Mouse (Mus musculus) brain, embryonic 18.5 days (tissue): ENCODE measurements around the gene Npas2.

Experiments used
- DNase-seq: peaks from one replicate; pipeline ENCODE4 v3.0.0-alpha.2; 2012; ENCODE audit warnings: low read depth, low spot score

Gene Npas2

DNA sequence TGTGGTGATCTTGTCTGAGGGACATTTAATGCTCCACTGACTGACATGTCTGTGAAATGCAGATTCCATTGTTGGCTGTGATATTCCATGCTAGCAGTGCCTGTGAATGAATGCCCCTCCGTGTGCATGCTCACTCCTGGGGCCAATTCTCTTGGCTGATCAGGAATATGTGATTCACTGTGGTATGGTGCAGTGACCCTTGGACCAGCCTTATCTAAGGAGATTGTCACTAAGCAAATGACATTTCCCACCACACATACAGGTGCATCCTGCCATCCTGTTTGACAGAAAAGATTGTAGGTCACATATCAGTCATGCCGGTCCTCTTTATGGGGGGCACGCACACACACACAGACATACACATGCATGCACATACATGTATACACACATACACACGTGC lies 138.9 kb downstream of the Npas2 start:
- DNase-seq = no peak

DNA sequence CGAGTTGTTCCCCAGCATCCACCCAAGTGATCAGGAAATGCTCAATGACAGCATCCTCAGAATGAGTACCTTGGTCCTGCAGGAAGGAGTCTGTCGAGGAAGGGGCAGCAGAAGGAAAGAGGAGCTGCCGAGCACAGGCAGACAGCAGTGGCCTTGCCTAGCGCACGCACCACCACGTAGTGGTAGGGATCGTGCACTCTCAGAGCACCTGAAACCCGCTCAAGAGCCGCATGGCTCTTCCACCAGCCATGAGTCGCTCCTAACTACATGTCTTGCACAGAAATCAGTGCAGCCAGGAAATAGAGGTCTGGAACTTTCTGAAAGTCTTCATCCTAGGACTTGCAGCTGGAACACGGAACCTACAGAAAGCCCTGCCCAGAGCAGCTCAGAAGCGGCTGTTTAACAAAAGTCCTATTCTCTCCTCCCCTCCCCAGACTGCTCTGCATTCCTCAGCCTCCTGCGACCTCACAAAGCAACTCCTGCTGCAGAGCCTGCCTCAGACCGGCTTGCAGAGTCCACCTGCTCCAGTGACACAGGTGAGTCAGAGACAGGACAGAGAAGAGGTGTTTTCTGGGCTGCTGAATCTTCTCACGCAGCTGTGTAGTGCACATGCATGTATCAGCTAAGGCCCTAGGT lies 142.1 kb downstream of the Npas2 start:
- DNase-seq = no peak

DNA sequence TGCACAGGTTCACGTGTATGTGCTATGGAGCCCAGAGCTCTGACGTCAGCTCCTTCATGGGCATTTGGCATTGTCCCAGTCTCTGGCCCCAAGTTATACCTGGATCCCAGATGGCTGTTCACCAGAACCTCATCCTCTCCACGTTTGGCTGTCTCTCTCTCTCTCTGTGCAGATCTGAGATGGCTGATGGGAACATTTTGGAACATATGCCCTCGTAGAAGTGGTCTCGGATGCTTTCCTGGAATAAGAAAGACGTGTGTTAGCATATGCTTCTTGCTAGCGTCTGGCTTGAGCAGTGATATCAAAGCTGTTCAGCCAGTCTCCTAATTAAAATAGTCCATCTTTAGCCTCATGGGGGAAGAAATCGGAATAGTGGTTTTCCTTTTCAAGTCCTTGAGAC lies 143.3 kb downstream of the Npas2 start:
- DNase-seq = peak; percentile 12

DNA sequence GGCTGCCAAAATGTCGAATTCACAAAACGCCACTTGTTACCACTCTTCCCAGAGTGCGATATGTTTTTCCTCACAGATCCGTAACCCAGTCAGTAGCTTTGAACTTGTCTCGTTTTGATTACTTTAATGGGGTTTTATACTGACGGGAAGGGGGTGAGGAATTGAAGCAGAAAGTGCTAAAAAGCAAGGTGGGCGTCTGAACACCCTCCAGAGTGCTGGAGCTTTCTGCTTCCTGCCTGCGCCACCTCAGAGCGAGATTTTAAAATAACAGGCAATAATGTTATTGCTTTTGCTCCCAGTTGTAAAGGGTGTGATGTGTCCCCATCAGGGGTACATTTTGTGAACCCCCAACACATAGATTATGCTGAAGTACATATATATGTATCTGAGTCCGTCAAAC lies 145.3 kb downstream of the Npas2 start:
- no peak for DNase-seq

DNA sequence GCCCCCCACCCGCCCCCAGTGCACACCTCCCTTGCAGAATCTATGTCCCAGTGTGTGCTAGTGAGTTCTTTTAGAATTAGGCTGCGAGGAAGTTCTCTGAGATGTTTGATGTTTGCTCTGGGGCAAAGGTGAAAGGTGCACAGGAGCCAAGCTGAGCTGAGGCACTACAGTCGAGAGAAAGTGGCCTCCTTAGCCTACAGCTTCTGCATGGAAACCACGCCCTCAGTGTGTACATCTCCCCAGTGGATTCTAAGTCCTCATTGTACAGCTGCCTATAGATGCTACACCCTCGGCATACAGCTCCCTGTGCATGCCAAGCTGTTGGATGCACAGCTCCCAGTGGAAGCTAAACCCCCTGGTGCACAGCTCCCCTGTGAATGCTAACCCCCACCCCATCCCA lies 145.9 kb downstream of the Npas2 start:
- DNase-seq = no peak

DNA sequence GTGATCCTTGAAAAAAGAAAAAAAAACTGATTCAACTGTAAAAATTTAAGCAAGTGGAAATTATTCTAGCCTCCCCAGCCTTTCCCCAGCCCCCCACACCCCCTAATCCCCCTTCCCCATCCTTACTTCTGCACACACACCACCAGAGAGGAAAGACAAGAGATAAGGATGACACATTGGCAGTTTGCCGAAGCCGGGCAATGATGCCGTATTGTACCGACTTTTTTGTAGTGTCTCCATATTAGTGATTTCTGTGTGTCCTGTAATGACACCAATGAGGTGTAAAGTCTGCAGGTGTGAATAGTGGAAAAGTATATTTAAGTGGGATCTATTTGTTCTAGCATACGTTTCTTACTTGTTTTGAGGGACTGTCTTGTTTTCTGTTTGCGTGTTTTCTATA lies 146.6 kb downstream of the Npas2 start:
- no peak for DNase-seq

DNA sequence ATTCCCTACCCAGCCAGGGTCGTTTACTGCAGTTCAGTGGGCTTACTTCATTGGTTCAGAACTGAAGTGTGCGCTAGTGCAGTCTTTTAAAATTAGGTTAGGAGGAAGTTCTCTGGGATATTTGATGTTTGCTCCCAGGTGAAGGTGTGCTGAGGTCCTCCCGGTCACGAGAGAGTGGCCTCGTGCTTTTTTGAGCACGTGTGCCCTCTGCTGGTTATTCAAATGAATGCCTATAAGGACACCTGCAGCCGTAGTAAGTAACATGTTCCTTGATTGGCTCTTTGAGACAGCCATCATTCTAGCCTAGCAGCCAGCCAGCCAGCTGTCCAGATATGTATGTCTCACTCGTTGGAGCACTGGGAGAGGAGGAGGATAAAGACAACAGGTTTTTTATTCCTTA lies 147.1 kb downstream of the Npas2 start:
- no peak for DNase-seq

DNA sequence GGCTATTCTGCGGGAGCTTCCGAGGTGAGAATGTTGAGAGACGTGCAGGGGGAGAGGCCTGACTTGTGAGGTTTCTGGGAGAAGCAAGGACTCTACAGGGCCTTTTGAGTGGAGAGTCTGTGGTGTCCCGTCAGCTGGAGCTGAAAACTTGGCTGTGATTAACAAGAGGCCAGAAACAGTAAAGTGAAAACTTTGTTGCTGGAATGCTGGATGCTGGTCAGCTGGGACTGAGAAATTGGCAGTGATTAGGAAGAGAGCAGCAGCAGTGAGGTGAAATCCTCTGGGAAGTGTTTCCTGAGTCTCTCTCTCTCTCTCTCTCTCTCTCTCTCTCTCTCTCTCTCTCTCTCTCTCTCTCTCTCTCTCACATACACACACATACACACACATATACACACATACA lies 148.3 kb downstream of the Npas2 start:
- DNase-seq = no peak

DNA sequence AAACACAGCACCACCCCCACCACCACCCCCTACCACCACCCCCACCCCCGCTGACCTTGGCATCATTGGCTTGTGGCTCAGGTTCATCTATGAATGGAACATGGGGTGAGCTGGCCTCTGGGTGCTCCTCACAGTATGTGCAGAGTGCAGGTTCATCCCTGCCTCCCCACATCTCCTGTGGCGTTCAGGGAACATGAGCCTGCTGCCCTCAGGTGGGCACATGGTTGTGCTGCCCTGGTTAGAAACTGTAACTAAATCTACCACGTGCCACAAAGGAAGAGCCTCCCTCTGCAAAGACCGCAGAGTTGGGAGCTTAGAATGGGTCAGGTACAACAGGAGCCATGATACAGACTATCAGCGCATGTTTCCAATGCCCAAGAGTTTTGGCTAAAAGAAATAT lies 149.7 kb downstream of the Npas2 start:
- no peak for DNase-seq

DNA sequence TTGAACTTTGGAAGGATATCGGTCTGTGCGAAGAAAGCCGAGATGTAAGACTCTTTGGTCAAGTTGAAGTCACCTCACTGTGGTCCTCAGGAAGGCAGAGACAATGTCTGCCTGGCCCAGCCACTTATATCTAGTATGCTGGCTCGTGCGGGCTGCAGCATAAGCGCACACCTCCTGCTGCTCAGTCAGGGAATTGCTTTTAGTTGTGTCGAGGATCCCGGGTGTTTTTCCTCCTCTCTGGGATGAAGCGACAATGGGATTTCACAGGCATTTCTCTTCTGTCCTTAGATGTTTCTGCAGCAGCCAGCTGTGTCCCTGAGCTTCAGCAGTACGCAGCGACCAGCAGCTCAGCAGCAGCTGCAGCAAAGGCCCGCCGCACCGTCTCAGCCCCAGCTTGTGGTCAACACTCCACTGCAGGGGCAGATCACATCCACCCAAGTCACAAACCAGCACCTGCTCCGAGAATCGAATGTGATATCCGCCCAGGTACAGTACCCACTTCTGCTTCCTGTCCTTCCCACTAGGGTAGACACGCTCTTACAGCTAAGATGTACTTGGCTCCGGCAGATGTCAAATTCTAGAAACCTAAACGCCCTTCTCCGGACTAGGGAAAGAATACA lies 151.6 kb downstream of the Npas2 start:
- no peak for DNase-seq

DNA sequence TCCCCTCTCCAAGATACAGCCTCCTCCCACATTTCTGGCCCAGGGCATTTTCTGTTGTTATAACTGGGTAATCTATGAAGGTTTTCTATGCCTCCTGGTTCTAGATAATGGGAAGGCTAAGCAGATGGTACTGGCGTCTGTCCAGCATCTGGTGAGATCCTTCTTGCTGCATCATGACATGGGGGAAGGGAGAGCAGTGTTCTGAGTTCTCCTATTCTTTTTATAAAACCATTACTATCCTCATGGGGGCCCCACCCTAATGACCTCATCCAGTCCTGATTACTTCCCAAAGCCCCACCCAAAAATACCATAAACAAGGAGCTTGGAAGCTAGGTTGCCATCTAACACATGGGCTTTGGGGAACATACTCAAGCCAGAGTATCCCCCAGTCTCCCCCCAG lies 155.5 kb downstream of the Npas2 start:
- DNase-seq = no peak

DNA sequence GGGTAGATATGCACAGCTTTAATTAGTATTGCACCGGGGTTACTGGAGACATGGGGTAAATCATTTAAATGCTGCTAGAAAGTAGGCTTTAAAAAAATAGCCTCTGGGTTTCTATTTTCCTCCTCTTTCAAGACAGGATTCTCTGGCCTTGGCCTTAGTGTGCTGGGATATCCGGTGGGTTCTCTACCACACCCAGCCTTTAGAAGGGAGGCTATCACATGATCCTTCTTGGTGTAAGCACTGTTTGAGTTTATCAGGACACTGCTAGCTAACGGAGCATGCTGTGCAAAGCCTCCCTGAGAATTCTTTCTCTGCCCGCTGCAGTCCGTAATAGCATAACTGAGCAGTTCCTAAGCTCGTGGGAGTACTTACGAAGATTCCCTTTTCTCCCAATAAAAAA lies 155.9 kb downstream of the Npas2 start:
- no peak for DNase-seq

DNA sequence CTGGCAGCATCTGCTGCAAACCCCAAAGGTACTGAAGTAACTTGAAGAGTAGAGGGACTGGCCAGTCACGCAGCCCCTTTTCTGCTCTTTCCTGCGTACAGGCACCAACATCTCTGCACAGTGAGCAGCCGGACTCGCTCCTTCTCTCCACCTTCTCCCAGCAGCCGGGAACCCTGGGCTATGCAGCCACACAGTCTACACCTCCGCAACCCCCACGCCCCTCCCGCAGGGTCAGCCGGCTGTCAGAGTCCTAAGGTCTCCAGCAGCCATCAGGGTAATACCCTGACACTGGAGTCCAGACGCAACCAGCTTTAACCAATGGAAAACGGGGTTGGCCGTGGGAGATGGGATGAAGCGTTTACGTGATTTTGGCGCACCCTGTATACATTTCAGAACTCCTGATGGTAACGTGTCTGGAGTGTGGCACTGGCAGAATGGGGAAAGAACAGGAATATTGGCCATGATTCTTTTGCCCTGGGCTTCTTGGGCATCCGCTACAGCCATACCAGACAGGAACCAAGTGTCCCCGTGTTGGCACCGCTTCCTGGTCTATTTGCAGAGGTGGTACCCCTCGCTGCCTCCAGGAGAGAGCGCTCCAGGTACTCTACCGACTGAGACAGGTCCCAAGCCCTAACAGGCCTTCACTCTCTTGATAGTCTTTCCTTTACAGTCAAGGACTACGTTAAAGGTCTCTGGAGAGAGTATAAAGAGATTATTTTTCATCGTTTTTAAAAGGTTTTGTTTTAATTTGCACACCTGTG lies 168.4 kb downstream of the Npas2 start:
- no peak for DNase-seq

DNA sequence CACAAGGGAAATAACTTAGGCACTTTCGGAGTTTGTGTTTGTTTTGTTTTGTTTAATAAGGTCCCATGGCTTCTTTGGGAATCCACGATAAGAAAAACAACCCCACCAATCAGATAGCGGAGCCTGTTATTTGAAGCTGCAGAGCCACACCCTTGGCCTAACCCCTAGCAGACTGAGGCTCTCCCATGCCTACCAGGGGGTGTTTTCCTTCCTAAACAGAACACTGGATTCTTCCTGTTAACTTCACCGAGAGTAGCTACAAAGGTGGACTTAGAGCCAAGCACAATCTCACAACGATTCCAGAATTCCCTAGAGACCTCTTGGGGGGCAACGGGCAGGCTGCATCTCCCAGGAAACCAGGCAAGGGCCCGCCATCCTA lies 169.0 kb downstream of the Npas2 start:
- no peak for DNase-seq

DNA sequence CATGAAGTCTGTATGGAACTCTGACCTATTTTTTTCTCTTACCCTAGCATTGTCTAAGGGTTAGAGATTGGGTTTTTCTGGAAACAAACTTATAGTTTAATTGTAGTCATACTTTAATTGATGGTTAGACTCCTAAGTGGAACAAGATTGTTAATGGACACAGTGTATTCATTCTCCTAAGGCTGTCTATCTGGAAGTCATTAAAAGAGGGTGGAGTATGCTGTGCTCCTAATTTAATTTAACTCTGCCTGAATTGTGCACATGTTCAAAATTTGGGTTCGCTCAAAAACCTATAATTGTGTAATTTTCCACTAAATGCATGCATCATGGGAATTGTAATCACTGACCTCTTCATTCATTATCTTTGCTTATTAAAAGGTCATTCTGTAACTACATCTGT lies 172.0 kb downstream of the Npas2 start:
- no peak for DNase-seq

DNA sequence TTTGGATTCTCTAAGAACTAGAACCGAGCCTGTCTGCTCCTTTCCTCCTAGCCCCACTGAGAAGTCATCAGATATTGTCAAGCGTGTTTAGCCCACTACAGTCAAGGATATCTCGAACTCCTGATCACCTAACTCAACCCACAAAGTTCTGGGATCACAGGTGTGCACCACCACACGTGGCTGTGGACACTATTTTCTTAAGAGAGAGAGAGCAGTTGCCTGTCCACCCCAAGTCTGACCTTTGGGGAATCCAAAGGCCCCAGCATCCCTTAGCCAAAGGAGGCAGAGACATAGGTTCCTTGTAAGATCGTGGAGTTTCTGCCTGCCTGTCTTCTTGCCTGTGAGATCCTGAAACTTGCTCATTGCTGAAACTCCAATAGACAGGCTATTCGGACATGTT lies 173.5 kb downstream of the Npas2 start:
- DNase-seq = no peak

DNA sequence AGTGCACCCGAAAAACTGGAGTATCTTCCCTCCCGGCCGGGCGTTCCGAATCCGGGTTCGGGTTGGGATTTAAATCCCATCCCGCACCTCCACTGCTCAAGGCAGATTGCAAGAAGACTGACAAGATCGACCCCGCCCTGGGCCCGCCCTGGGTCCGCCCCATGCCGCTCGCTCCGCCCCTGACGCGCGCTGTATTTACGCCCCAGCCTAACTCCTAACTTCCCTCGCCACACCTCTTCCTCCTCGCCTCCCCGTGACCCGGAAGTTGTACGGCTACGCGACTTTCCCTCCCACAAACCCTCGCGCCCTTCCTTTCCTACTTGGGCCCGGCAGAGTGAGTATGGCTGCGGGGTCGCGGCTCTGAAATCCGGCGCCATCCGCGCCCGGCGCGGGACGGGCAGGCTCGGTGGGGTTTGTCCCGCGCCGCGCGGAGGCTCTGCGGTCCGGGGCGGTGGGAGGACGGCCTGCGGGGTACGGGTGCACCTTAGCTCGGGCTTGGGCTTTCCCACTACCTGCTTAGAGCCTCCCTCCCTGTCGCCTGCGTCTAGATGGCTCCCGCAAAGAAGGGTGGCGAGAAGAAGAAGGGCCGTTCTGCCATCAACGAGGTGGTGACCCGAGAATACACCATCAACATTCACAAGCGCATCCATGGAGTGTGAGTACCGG lies 174.2 kb downstream of the Npas2 start, which contains the start of gene Rpl31:
Rpl31 (plus strand) TSS at position 242 of the 666 bp plus-strand sequence.
- DNase-seq = peak; percentile 93

DNA sequence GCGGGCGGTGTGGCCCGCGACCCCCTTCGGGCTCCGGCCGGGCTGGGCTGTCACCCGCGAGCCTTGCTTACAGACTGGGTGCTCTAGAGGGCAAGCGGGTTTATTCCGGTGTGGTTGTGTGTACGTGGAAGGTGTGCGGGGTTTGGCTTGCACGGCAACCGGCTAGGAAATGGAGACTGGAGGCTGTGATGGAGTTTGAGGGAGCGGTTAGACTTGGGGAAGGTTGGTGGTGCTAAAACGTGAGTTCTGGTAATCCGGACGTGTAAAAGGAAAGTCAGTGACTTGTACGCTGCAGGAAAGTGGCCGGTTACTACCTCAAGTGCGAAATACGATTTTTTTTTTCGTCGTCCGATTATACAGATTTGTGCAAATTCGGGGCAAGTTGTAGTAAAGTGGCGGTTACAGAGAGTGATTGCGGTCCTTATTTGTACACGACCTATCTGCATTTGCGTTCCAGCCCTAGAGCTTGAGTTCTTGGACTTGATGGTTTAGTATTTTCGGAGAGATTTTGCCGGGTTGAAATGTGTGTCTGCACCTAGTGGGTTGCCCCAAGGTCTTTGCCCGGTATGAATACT lies 174.8 kb downstream of the Npas2 start:
- DNase-seq = no peak

DNA sequence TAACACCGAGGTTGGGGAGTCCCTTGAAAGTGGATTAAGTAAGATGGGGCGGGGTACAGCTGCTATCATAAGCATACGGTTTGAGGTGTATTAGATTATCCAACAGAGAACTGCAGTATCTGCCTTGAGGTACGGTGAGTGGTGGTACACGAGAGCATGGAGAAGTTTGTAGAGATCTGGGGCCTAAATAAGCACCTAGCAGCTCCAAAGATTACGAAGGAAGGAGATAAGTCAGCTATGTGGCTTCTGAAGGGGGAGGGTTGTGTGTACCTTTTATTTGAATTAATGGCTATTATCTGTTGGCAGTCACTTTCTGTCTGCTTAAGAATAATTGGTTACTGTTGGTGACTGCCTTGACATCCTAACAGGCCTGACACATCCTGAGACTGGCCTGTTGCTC lies 176.9 kb downstream of the Npas2 start:
- DNase-seq = no peak

DNA sequence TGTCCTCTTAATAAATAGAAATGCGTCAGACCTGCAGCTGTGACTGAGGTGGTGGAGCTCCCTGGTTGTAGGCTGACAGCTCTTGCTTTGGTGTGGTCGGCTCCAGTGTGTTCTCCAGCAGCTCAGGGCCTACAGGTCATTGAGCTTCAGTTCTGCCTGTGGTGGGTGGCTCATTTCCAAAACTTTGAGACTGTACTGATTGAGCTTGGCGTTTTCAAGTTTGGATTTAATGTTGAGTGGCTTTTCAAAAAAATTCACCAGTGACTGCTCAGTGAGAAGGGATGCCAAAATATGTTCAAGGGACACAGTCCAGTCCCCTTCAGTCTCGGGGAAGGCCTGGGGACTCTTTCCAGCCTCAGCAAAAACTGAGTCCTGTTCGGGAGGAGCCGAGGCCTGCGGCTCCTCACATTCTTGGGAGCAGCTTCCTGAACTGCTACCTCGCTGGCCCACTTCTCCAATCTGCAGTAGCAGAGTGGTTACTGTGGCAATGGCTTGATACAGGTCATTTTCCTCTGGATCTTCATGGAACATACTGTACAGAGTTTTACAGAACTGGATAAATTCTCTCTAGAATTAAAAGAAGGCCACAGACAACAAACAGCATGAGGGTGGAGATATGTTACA lies 178.8 kb downstream of the Npas2 start:
- no peak for DNase-seq

DNA sequence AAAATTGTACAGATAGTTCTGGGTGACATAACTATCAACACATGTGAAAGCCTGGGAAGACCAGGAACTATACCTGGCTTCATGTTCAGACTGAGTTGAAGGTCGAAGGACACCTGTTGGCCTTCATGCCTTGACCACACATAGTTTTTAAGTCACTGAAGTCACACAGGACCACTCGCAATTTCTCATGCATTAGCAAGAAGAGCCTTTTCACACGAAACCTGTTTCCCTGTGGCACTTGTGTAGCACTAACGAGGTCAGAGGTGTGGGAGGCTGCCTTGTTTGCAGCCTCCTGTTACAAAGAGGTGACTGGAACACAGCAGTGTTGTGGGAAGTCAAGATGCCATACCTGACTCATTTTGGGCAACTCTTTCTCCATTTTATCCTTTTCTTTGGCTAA lies 179.8 kb downstream of the Npas2 start:
- DNase-seq = no peak
